Mouse (Mus musculus): ENCODE data around the gene Psmb5. TPM values are rescaled to one million over a fixed set of nuclear protein-coding genes. Genes with fewer than 3 reads are reported as not detected.
"Not testable (repeated sequence)": the region's sequence is repeated elsewhere in the genome, so short reads cannot be mapped to it uniquely, and the experiment has no call there.

Psmb5 gene
- total RNA-seq, 2 experiments from 2014 or later: 226 to 247 TPM

DNA sequence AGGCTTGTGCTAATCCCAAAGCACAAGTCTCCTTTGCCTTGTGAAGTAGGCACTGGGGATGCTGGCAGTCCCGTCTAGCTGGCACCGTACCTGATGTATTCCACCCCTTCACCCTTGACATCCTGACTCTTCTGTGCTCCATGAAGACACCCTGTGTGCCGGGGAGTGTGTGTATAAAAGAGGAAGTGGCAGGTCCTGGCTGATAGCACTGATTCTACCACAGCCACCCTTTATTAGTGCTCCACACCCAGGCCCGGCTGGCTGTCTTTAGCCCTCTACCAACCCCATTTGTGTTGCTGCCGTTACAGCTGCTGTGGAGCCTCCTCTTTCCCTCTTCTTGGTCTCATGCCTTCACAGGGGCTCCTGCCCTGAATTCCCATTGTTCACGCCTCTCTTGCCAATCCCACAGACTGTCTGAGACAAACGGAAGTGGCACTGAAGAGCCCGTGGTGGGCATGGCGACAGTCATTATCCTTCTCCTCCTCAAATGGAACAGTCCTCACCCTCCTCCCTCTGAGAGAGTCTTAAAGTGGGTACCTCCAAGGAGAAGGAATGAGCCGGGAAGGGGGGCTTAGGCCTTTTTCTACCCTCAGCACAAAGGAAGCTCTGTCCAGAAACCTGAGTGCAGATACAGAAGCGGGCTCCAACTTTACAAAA is 12.9 kb upstream of the Psmb5 start:
- DNase-seq: no peak

DNA sequence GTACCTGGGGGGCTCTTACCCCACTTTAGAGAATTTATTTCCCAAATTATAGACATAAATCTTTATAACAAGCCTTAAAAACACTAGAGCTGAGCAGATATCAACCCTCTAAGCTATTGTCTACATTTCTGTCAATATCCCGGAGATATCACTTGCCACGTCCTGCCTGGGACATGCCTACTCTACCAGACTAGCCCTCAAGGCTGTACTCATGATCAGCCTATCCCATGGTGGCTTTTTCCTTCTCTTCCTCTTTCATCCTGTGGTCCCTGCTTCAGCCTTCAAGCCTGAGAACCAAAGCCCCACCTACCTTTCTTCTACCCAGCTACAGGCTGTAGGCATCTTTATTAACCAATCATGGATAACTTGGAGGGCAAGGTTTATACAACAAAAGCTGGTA is 12.0 kb upstream of the Psmb5 start:
- DNase-seq: no peak

DNA sequence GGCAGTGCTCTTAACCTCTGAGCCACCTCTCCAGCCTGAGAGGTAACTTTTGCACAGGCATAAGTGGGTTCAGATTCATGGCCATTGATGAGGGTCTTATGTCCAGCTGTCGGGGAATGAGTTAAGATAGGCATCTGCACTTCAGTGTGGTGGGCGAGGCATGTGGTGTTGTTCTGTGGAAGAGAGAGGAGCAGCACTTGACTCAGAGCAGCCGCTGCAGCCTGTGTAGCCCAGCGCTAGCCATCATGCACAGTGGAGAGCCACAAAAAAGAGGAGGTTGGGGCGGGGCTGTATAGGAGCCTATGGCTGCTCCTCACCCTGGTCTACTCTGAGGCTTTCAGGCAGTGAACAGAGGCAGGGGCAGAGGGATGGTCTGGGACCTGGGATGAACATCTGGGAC is 10.3 kb upstream of the Psmb5 start:
- no peak for DNase-seq

DNA sequence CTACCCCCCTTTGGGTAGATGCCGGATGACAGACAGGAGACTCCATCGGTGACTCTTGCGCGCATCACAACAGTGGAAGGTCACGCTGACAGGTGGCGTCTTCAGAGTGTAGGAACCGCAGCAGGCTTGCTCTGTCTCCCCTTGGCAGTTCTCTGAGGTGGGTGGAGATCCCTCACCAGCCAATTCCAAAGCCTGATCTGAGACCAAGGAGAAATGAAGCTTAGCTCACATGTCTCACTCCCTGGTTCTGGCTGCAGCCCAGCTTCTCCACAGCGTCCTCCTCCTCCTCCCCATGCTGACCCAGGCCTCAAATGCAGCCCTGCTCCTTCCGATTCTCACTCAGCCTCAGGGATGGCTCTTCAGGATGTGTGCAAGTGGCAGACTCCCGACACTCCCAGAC is 7.2 kb upstream of the Psmb5 start:
- DNase-seq: no peak

DNA sequence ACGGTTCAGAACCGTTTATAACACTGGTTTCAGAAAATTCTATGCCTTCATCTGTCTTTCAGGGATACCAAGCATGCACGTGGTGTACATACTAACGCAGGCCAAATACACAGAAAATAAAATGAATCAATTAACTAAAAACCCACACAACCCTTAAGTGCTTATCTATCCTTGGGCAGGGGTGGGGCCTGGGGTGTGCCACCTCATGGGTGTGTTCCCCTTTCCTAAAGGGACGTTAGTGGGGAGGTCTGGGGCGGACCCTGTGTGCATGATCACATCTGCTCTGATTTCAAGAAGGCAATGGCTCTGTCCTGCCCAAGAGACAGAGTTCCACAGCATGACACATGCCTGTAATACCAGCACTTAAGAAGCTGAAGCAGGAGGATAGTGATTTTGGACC is 5.5 kb upstream of the Psmb5 start:
- no peak for DNase-seq

DNA sequence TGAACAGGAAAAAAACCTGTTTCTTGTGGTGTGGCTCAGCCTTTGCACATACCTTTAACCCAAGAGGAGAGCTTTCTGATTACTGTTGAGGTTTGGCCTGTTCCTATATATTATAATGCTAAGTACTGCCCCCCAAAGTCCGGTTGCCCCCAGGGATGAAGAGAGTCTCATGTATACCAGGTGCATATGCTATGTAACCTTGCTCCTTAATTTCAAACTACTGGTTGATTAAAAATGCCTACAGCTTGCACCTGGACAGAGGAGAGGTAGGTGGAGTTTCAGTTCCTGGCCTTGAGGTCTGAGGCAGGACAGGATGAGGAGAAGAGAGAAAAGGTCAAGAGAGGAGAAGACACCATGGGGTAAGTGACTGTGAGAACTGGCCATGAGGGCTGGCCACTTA is 3.3 kb upstream of the Psmb5 start, which contains the start of gene Psmb11:
Gene Psmb11, plus strand, starts transcription at position 301 of the 400 bp plus-strand sequence.
- no peak for DNase-seq

DNA sequence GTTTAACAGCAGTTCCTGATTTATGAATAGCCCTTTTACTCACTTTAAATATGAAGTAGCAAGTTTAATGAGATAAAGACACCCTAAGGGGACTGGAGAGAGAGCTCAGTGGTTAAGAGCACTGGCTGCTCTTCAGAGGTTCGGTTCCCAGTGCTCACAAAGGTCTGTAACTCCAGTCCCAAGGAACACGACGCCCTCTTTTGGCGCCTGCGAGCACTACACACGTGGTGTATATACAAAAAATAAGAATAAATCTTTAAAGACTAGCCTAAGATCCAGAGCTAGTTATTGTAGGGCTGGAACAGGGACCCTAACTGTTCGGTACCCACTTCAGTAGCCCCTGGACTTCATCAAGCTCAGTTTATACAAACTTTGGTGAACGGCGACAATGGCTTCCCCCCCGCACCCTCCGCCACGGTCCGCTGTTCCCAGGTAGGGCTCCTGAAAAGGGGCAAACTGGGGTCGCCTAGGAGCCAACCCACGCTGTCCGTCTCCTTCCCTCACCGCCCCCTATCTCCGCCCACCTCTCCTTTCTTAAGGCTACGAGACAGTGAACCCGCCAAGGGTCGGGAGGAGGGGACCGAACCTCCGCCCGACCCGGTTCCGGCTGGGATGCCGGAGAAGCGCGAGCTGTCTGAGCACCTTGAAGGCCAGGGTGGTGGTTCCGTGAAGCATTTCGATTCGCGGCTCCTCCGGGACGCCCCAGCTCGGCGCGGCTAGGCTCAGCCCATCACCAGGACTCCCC is 498 bp downstream of the Psmb5 start:
- DNase-seq: no peak

DNA sequence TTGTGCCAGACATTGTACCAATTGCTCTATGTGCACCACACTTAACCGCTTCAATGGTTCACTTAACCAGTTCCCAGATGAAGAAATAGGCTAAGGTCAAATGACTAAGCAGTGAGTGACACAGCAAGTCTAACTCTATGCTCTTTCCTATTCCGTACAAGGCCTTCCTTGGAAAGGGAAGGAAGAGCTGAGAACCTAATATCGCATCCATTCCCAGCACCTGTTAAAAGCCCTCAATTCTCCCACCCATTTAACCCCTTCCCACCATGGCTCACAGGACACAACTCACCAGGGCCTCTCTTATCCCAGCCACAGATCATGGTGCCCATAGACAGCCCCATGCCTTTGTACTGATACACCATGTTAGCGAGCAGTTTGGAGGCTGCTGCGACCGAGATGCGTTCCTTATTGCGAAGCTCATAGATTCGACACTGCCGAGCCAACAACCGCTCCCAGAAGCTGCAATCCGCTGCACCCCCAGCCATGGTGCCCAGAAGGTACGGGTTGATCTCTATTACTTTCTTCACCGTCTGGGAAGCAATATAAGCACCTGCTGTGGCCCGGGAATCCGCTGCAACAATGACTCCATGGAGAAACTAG is 1.5 kb downstream of the Psmb5 start:
- no peak for DNase-seq

DNA sequence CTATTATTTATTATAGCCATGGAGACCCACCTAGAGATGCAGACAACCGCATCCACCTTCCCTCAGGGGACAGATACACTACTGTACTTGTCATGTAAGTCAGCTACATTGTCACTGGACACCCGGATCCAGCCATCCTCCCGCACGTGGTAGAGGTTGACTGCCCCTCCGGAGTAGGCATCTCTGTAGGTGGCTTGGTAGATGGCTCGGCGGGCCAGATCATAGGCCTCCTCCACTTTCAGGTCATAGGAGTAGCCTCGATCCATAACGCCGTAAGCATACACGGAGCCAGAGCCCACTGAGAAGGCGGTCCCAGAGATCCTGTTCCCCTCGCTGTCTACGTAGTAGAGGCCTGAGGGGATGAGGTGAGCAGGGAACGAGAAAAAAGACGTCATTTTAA is 3.7 kb downstream of the Psmb5 start:
- not testable (repeated sequence) for DNase-seq

DNA sequence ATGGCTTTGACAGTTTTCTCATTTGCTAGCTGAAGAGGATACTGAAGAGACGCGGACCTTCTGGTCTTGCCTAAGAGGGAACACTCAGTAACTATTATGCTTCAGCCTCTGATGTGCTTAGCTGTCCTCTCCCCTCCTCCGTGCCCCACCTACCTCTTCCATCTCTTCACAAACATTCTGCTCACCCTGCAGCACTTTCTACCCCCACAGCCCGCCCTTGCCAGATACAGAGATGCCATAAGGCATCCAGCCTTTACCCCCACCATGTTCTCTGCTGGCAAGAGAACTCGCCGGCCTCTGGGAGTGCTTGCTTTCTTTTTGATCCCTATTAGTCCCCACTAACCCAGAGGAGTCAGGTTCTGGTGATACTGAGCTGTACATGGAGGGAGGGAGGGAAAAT is 7.2 kb downstream of the Psmb5 start:
- no peak for DNase-seq

DNA sequence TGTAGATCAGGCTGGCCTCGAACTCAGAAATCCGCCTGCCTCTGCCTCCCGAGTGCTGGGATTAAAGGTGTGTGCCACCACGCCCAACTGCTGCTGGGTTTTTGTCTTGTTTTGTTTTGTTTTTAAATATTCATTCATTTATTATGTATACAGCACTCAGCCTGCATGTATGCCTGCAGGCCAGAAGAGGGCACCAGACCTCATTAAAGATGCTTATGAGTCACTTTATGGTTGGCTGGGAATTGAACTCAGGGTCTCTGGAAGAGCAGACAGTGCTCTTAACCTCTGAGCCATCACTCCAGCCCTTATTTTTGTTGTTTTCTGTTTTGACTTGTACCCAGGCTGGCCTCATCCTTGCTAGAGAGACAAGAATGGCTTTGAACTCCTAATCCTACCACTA is 7.9 kb downstream of the Psmb5 start:
- peak; percentile 48 for DNase-seq

DNA sequence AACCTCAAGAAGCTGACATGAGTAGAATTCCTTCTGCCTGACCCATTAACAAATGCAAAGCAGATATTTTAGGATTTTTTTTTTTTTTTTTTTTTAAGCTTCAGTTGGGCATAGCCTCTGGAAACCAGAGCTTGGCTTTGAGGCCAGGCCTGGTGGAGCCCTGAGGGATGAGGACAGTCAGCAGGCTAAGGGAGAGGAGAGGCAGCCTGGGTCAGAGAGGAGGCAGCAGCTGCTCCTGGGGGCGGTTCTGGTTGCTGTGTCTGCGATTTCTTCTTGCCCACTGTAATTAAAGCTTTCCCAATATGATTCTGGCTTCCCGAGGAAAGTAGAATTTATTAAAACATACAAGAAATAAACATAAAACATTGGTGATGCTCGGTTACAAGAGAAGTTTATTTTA is 8.6 kb downstream of the Psmb5 start:
- DNase-seq: no peak

DNA sequence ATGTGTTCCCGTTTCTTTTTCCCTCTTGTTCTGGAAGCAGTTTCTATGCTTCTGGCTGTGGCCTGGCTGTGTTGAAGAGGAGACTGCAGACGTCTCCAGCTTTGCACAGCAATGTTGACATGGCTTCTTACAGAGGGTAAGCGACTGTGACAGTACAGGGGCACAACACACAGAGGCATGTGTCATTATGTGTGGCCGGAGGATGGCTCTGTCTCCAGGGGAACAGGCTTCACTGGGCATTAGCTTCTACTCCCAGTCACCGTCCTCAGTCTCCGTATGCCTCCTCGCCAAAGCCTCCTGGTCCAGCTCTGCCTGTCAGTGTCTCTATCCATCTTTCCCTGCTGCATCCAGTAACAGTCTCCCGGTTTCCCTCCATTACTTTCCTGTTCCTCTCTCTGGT is 10.6 kb downstream of the Psmb5 start:
- no peak for DNase-seq

DNA sequence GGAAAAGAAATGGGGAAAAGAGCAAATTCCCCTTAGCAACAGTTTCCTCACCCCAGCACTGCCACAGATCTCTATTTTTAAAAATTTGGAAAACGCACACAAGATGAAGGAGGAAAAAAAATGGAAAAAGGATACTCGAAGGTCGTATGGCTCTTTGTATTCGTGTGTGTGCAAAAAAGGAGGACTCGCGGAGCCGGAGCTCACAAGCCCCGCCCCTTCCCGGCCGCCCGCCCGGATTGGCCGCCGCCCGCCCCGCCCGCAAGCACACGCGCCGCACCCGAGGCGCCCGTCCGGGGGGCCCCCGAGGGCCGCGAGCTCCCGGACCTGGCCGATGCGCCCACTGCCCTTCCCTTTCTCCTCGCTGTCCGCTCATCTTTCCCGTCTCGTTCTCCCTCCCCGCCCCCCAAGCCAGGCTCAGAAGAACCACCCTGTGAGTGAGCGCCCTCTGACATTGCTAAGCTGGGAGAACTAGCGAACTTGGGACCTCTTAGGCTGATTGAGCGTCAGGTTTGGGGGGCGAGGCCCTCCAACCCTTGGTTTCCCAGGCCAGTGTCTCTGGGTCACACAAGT is 12.0 kb downstream of the Psmb5 start, which contains the start of gene 4931414P19Rik:
Gene 4931414P19Rik, minus strand, starts transcription at position 242 of the 570 bp plus-strand sequence.
- DNase-seq: peak; percentile 91

DNA sequence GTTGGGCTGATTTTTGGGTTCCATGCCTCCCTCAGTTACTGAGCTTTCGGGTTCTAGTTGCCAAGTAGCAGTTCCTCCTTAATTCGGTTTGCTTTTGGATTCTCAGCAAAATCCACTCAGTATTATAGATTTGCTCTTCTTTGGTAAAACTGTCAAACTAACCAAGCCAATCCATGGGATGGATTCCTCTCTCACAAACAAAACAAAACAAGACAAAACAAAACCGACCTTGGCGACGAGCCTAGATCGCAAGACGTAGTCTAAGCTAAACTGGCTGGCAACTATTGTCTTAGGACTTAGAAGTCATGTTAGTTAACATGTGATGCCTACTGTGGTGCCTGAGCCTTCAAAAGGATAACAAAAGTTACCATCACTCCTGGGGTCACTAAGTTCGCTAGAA is 14.1 kb downstream of the Psmb5 start:
- DNase-seq: no peak

DNA sequence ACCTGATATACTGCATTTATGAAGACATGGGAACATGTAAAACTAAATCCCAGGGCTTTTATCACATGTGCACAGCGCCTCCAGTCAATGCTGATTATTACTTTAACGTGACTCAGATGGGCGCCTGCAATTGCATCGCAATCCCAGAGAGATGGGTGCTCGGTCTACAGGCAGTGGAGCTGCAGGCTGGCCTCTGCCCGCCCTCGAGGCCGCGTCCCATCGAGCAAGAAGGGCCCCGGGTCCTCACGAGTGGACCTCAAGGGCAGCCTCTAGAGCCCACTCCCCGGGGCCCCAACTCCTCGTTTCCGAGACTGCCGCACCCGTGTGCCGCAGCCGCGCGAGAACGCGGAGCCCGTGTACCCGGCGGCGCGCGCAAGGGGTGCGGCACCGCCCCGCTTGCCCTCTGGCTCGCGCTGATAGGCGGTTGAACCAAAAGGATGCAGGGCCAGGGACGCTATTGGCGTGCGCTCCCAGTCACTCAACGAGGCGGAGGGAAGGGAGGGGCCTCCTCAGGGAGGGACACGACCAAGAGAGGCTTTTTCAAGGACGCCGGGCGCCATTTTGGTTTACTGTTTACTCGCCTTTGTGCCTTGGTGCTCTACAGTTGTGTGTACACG is 14.7 kb downstream of the Psmb5 start:
- DNase-seq: peak; percentile 97

DNA sequence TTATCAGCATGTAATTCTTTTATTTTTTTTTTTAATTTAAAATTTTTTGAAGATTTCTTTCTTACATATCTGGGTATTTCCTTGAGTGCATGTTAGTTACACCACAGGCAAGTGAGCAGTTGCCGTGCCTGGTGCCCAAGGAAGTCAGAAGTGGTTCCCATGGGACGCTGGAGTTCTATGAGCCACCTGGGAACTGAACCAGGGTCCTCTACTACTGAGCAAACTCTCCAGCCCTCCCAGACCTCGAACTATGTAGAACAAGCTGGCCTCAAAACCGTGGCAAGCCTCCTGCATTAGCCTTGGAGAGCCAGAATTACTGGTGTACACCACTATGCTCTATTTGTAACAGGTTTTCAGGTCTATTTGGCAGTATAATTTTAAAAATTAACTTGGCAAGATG is 15.2 kb downstream of the Psmb5 start:
- peak; percentile 40 for DNase-seq

DNA sequence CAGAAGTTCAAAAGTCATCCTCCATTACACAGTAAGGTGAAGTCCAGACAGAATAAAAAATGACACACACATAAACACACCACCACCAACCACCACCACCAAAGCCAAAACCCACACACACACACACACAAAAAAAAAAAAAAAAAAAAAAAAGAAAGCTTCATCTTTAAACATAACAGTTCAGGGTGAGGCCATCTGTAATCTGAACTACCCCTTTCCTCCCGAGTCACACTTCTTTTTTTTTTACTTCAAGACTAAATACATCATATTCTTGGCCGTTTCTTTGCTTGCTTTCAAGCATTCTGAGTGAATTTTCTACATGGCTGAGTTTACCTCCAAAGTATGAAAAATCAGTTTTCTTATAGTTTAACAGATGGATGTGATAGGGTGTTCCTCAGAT is 16.2 kb downstream of the Psmb5 start:
- no peak for DNase-seq

DNA sequence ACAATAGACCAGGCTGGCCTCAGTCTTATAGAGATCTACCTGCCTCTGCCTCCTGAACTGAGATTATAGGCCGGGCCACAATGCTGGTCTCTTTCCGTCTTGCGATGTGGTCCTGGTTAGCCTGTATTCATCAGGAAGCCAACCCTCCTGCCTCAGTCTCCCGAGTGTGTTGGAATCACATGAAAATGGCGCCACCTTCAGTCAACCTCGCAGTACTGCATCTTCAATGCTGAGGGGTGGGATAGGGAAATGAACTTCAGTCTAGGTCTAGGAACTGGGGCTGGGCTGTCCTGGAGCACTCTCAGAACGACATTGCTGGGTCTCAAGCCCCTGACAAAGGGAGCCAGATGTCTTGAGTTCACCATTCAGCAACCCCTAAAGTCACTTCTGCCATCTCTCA is 20.7 kb downstream of the Psmb5 start:
- no peak for DNase-seq

DNA sequence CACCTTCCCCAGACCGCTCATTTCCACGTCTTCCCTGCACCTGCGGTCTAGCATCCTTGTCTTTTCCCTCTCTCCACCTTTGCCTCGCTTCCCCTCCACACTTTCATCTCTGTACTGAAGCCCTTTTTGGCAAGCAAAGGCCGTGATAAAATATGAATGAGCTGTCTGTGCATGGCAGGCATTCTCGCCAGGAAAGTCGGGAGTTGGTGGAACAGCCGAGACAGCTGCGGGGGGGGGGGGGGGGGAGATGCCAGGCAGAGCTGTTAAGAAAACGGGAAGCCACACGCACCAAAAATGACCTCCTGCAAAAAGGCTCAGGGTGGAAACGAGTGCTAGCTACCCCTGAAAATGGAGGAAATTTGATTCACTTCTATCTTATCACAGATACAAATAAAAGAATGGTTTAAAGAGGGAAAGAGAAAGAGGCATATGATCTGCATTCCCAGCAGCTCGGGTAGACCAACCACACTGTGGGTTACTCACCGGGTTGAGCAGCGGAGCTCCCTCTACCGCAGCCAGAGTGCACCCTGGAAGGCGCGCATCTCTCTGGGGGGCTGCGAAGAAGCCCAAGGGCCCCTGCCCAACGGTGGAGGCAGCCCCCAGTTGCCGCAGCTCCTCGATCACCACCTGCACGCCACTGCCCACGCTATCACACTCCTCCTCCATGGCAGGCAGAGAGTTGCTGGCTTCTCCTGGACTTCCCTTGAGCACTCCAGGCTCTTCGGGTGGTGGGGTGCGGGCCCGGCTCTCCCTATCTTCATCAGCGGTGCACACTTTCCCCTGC is 23.0 kb downstream of the Psmb5 start:
- DNase-seq: no peak

DNA sequence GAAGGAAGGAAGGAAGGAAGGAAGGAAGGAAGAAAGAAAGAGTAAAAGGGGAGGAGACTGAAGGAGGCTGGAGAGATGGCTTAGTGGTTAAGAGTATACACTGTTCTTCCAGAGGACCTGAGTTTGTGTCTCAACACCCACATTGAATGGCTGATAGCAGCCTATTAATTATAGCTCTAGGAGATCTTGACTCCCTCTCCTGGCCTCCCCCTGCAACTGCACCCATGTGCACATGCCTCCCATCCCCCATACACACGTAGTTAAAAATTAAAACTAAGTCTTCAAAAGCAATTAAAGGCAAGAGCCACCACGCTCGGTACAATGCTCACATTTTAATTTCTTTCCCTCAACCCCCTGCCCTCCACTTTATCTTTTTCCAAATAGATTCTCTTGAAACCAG is 23.8 kb downstream of the Psmb5 start:
- no peak for DNase-seq

Data from adrenal gland, postnatal 10 days (tissue).